Mouse (Mus musculus): ENCODE measurements at regions not wholly inside any gene's neighbourhood (a gene's known extent, or its start where the extent isn't known, plus 50 kb on each side); places are given as distances from the start of the nearest gene placed in this dataset.

DNA sequence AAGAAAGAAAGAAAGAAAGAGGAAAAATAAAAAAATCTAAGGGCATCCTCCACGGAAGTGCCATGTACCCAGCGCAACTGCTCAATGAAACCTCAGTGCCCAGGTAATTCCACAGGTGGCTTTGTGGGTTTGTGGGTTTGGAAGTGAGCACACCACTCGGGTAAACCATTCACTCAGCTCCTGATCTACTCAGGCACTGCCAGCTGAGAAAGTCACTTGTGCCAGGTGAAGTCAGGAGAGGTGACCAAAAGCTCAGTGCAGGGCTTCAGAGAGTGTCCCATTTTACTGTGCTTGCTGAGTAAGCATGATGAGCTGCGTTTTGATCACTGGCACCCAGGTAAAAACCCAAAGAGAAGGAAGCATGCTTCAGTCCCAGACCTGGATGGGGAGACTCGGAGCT, 260.5 kb upstream of the Maf start:
- H3K27me3 ChIP-seq (ENCODE audit: insufficient read depth, low read length) = no peaks in the 10 kb centered on the region
- no peaks in the 10 kb centered on the region for H3K4me1 ChIP-seq (replicated peaks; ENCODE audit: low read depth, low read length)
- TF ChIP-seq POU5F1 (IDR thresholded peaks at IDR 0.05; ENCODE audit: borderline replicate concordance, low read length) (no peak), NANOG (IDR thresholded peaks at IDR 0.05; ENCODE audit: borderline replicate concordance, low read length) (no peak), CTCF (conservative IDR thresholded peaks at IDR 0.05; ENCODE audit: low read length) (no peak)
- 0 out of 2 replicates have a peak, but pooled peaks cover 8% of the 10 kb centered on the region for H3K9me3 ChIP-seq (ENCODE audit: low read length)
- no peaks in the 10 kb centered on the region for H3K36me3 ChIP-seq (ENCODE audit: insufficient read depth, low read length)
- H3K4me3 ChIP-seq (replicated peaks; ENCODE audit: low read length) = no peak overlapping the region

DNA sequence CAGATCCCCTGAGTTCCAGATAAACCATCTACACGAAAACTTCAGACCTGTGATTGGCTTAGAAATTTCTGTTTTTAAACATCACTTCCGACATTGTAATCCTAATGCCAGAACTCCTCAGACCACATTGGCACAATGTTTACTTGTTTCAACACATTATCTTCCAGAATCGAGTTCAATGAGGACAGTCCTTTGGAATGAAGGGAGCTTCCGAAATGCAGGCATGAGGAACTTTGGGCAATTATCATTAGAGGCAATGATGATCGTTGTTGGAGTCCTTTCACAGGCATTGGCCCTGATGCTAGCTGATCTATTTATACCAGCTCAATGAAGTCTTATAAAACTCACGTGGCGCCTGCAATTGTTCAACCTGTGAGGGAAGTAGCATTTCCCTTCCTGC, 258.4 kb upstream of the Maf start:
- Histone ChIP-seq H3K4me1 (replicated peaks; ENCODE audit: low read depth, low read length) (no peaks in the 10 kb centered on the region), H3K9me3 (ENCODE audit: low read length) (0 out of 2 replicates have a peak, but pooled peaks cover 8% of the 10 kb centered on the region), H3K36me3 (ENCODE audit: insufficient read depth, low read length) (no peaks in the 10 kb centered on the region), H3K27me3 (ENCODE audit: insufficient read depth, low read length) (no peaks in the 10 kb centered on the region), H3K4me3 (replicated peaks; ENCODE audit: low read length) (no peak overlapping the region)
- TF ChIP-seq NANOG (IDR thresholded peaks at IDR 0.05; ENCODE audit: borderline replicate concordance, low read length) (no peak), POU5F1 (IDR thresholded peaks at IDR 0.05; ENCODE audit: borderline replicate concordance, low read length) (no peak), CTCF (conservative IDR thresholded peaks at IDR 0.05; ENCODE audit: low read length) (no peak)

DNA sequence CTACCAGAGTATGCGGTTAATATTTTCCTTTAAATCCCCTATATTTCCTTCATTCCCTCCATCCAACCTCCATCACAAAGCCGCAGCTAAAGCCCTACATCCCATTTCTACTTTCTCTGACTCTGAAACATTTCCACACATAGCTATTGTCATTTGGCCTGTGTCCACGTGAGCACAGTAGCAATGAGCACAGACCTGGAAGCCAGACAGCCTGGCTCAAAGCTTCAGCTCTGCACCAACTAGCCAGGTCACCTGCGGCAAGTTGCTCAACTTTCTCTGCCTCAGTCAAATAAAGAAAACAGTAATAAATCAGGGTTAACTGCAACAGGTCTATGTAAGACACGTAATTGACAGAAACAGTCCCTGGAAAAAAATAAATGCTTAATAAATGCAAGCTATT, 247.8 kb upstream of the Maf start:
- Histone ChIP-seq H3K27me3 (ENCODE audit: insufficient read depth, low read length) (no peaks in the 10 kb centered on the region), H3K4me3 (replicated peaks; ENCODE audit: low read length) (no peak overlapping the region), H3K36me3 (ENCODE audit: insufficient read depth, low read length) (no peaks in the 10 kb centered on the region), H3K9me3 (ENCODE audit: low read length) (no peaks in the 10 kb centered on the region), H3K4me1 (replicated peaks; ENCODE audit: low read depth, low read length) (no peaks in the 10 kb centered on the region)
- TF ChIP-seq NANOG (IDR thresholded peaks at IDR 0.05; ENCODE audit: borderline replicate concordance, low read length) (no peak), POU5F1 (IDR thresholded peaks at IDR 0.05; ENCODE audit: borderline replicate concordance, low read length) (no peak), CTCF (conservative IDR thresholded peaks at IDR 0.05; ENCODE audit: low read length) (no peak)

DNA sequence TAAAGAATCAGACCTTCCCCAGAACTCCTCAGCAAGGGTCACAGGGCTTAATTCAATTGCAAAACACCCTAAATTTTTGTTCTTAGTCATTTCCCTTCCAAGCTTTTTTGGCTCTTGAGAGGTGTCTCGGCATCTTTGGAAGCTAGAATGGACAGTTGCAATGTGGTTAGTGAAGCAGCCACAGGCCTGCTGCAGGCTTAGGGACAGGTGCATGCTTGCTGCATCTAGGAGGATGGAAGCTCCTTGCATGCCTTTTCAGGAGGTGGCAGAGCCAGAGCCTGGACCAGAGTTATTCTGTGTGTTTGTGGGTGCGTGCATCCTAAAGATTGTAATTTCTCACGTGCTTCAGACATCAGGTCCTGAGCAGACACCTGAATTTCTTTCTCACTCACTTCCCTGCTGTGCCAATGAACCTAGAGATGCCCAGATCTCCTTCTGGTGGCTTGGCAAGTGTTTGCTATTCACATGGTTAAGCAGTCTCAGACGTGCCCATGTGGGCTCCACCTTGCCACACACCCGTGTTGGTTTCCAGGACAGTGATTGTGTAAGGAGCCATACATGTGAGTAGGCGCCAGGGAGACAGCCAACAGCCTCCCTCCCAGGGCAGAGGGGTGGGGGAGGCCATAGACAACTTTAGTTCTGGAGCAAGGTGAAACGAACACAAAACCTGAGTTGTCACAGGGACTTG, 246.3 kb upstream of the Maf start:
- Histone ChIP-seq H3K9me3 (ENCODE audit: low read length) (peaks cover under 1% of the 10 kb centered on the region; the same call in 1 of the 2 replicates), H3K4me1 (replicated peaks; ENCODE audit: low read depth, low read length) (no peaks in the 10 kb centered on the region), H3K36me3 (ENCODE audit: insufficient read depth, low read length) (no peaks in the 10 kb centered on the region), H3K27me3 (ENCODE audit: insufficient read depth, low read length) (no peaks in the 10 kb centered on the region), H3K4me3 (replicated peaks; ENCODE audit: low read length) (no peak overlapping the region)
- no peak for TF ChIP-seq CTCF (conservative IDR thresholded peaks at IDR 0.05; ENCODE audit: low read length)
- TF ChIP-seq POU5F1 (IDR thresholded peaks at IDR 0.05; ENCODE audit: borderline replicate concordance, low read length) = no peak
- TF ChIP-seq NANOG (IDR thresholded peaks at IDR 0.05; ENCODE audit: borderline replicate concordance, low read length) = no peak

DNA sequence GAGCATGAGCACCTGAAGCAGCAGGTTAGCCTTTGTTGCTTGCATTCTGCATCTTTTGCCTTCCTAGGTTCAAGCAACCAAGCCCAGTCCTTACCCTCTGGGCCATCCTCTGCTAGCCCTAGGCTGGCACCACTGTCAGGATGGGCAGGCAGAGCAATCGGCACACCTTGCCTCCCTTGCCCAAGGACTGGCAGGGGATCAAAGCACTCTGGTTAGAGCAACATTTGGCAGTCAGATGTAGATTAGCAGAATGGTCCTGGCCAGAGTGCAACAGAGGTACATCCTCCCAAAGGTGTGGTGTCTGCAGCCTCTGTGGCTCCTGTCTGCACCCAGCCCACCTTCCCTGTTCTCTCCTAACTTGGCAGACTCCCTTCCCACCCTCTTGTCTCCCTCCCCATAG, 244.9 kb upstream of the Maf start:
- Histone ChIP-seq H3K36me3 (ENCODE audit: insufficient read depth, low read length) (no peaks in the 10 kb centered on the region), H3K27me3 (ENCODE audit: insufficient read depth, low read length) (no peaks in the 10 kb centered on the region), H3K4me1 (replicated peaks; ENCODE audit: low read depth, low read length) (no peaks in the 10 kb centered on the region), H3K9me3 (ENCODE audit: low read length) (peaks cover 10% of the 10 kb centered on the region), H3K4me3 (replicated peaks; ENCODE audit: low read length) (no peak overlapping the region)
- no peak for TF ChIP-seq POU5F1 (IDR thresholded peaks at IDR 0.05; ENCODE audit: borderline replicate concordance, low read length)
- TF ChIP-seq CTCF (conservative IDR thresholded peaks at IDR 0.05; ENCODE audit: low read length) = no peak
- no peak for TF ChIP-seq NANOG (IDR thresholded peaks at IDR 0.05; ENCODE audit: borderline replicate concordance, low read length)

DNA sequence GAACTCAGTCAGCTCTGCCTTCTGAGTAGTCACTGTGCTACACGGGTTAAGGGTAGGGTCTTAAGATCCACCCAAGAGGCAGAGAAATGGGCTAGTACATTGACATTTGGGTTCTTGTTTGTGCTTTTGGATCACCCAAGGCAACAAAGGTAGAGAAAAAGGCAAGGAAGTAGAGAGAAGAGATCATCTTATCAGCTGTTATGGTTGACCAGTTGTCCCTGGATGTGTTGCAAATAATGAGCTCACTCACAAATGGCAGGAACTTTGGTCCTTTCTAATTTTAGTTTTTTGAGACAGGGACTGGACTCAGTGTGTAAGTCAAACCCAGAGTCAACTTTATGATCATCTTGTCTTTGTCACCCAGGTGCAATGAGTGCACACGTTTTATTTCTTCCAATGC, 241.3 kb upstream of the Maf start:
- H3K27me3 ChIP-seq (ENCODE audit: insufficient read depth, low read length) = no peaks in the 10 kb centered on the region
- no peaks in the 10 kb centered on the region for H3K4me1 ChIP-seq (replicated peaks; ENCODE audit: low read depth, low read length)
- no peak overlapping the region for H3K4me3 ChIP-seq (replicated peaks; ENCODE audit: low read length)
- TF ChIP-seq NANOG (IDR thresholded peaks at IDR 0.05; ENCODE audit: borderline replicate concordance, low read length) (no peak), CTCF (conservative IDR thresholded peaks at IDR 0.05; ENCODE audit: low read length) (no peak), POU5F1 (IDR thresholded peaks at IDR 0.05; ENCODE audit: borderline replicate concordance, low read length) (no peak)
- no peaks in the 10 kb centered on the region for H3K36me3 ChIP-seq (ENCODE audit: insufficient read depth, low read length)
- peaks cover 10% of the 10 kb centered on the region for H3K9me3 ChIP-seq (ENCODE audit: low read length)

DNA sequence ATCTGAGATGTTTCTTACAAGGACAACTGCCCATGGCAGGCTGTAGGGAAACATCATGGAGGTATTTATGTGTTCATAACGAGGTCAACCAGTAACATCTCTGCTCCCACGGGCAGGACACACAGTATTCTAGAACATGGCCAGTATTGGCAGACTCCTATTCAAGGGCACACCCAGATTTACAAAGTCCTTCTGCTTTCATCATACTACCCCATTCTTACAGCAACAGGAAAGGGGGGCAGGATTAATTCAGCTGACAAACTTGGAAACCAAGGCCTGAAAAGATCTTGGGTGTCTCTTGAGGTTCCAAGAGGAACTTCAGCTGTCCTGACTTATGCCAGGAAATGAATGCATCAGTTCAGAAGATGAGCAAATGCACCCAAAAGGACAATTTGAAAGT, 240.4 kb upstream of the Maf start:
- no peak overlapping the region for H3K4me3 ChIP-seq (replicated peaks; ENCODE audit: low read length)
- no peaks in the 10 kb centered on the region for H3K27me3 ChIP-seq (ENCODE audit: insufficient read depth, low read length)
- no peak for TF ChIP-seq POU5F1 (IDR thresholded peaks at IDR 0.05; ENCODE audit: borderline replicate concordance, low read length)
- peaks cover 10% of the 10 kb centered on the region for H3K9me3 ChIP-seq (ENCODE audit: low read length)
- H3K4me1 ChIP-seq (replicated peaks; ENCODE audit: low read depth, low read length) = no peaks in the 10 kb centered on the region
- H3K36me3 ChIP-seq (ENCODE audit: insufficient read depth, low read length) = no peaks in the 10 kb centered on the region

DNA sequence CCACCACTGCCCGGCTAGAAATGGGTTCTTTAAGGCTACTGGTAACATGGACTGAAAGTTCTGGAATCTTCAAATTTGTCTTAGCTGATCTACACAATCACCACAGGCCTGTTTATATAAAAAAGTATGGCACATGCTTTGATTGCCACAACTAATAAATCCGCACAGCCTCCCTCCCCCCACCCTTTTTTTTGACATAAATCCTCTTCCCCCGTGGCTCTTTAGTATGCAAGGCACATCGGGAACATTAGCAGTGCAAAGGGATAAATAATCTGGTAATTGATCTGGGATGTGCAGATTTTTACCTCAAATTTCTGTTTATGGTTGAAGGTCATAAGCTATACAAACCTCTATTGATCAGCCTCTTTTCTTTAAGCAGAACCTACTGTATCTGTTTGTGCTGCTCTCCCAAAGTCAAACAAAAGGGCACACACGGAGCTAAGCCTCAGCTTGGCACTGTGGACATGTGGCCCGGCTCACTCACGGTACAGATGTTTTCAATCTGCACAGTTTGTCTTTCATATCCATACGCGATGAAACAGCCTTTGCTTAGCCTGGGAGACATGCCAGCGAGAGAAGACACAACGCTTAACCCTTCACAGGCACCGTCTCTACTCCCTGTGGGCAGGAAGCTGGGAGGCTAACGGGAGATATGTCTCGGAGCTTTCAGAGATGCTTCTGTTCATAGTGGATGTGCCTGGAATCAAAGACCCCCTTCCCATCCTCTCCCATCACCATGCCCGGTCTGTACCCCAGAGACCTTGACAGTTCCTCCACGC, 235.3 kb upstream of the Maf start:
- Histone ChIP-seq H3K4me1 (replicated peaks; ENCODE audit: low read depth, low read length) (no peaks in the 10 kb centered on the region), H3K36me3 (ENCODE audit: insufficient read depth, low read length) (no peaks in the 10 kb centered on the region), H3K27me3 (ENCODE audit: insufficient read depth, low read length) (no peaks in the 10 kb centered on the region), H3K4me3 (replicated peaks; ENCODE audit: low read length) (no peak overlapping the region), H3K9me3 (ENCODE audit: low read length) (0 out of 2 replicates have a peak, but pooled peaks cover under 1% of the 10 kb centered on the region)
- TF ChIP-seq CTCF (conservative IDR thresholded peaks at IDR 0.05; ENCODE audit: low read length) (no peak), NANOG (IDR thresholded peaks at IDR 0.05; ENCODE audit: borderline replicate concordance, low read length) (no peak), POU5F1 (IDR thresholded peaks at IDR 0.05; ENCODE audit: borderline replicate concordance, low read length) (no peak)

All from E14TG2a.4 (cell line).